Mouse (Mus musculus) stomach, embryonic 14.5 days (tissue): ENCODE results near the gene Rufy2. TPM values are rescaled to one million over a fixed set of nuclear protein-coding genes. Genes with fewer than 3 reads are reported as not detected.
A peak's percentile ranks its signal among the peaks of the same experiment; 100 is the strongest.

Experiments used
- ATAC-seq: fragments of 200-750 bp; cut with Nextera tagmentation; 2 replicates; pipeline ENCODE4 v1.8.0; 2017; ENCODE audit warnings: low read depth, moderate TSS enrichment; ENCODE audit not compliant: insufficient number of reproducible peaks, insufficient read depth, low FRiP score
- H3K27ac ChIP-seq: fragments of 300-500 bp; sonication (generic); 2 replicates; pipeline ENCODE4 v1.5.1; 2014; ENCODE audit warnings: mild to moderate bottlenecking, low read length, moderate library complexity, mixed read lengths
- H3K27me3 ChIP-seq: fragments of 300-500 bp; sonication (generic); 2 replicates; pipeline ENCODE4 v1.6.1; 2014; ENCODE audit warnings: low read length, control low read depth, mixed read lengths; ENCODE audit not compliant: control insufficient read depth, insufficient read depth
- H3K36me3 ChIP-seq: fragments of 300-500 bp; sonication (generic); 2 replicates; pipeline ENCODE4 v1.6.1; 2014; ENCODE audit warnings: mild to moderate bottlenecking, control low read depth, low read length, moderate library complexity, mixed read lengths; ENCODE audit not compliant: control insufficient read depth, insufficient read depth
- H3K4me1 ChIP-seq: fragments of 300-500 bp; sonication (generic); 2 replicates; pipeline ENCODE4 v1.6.1; 2014; ENCODE audit warnings: low read length, control low read depth, mixed read lengths; ENCODE audit not compliant: control insufficient read depth, insufficient read depth
- H3K4me2 ChIP-seq: fragments of 300-500 bp; sonication (generic); replicated peaks from 2 replicates; pipeline ENCODE4 v1.6.1; 2014; ENCODE audit warnings: low read depth, low read length, control low read depth
- H3K4me3 ChIP-seq: fragments of 300-500 bp; sonication (generic); 2 replicates; pipeline ENCODE4 v1.5.1; 2014; ENCODE audit warnings: low read depth, low read length, control low read depth
- H3K9ac ChIP-seq: fragments of 300-500 bp; sonication (generic); replicated peaks from 2 replicates; pipeline ENCODE4 v1.6.1; 2014; ENCODE audit warnings: low read depth, mild to moderate bottlenecking, control low read depth, low read length, moderate library complexity, mixed read lengths
- H3K9me3 ChIP-seq: fragments of 300-500 bp; sonication (generic); 2 replicates; pipeline ENCODE4 v1.6.1; 2016; ENCODE audit warnings: low read depth, low read length, control low read depth; ENCODE audit not compliant: control insufficient read depth
- WGBS: fragments of 180-500 bp; shearing (Covaris S2); extraction: QIAGEN DNeasy Blood & Tissue Kit; methylation state at CpG from one replicate; pipeline ENCODE4 v1.1.7; 2014; 5-methylcytosine and 5-hydroxymethylcytosine counted together
- polyA plus RNA-seq: library from polyadenylated mRNA; unstranded; fragments of >200 nt; fragmentation: Nextera tagmentation; extraction: Ambion mirVana; gene quantifications from 2 replicates; pipeline ENCODE4 v1.2.1, GENCODE M21; 2014

Rufy2 gene
- polyA plus RNA-seq, 1 experiment from 2014 or later, result 32.4 TPM

DNA sequence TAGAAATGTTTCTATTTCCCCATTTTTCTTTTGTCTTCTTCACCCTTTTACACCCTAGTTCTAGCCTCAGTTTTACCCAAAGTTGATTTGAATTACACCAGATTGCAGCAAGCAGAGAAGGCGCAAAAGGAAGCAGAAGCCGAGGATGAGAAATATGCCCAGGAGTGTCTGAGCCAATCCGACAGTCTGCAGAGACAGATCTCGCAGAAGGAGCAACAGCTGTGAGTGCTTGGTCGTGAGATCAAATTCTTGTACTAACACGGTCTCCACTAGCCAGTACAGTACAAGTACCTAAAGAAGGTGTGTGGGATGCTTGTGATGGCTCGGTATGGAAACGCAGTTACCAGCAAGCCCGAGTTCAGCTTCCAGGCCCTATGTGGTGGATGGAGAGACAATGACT, 24.5 kb downstream of the Rufy2 start:
- no peak for ATAC-seq
- H3K9ac ChIP-seq, result no peak overlapping the region
- no peak overlapping the region for H3K27ac ChIP-seq
- no peak overlapping the region for H3K4me2 ChIP-seq
- WGBS, result 88% methylated on average over 9 of the region's 9 CpGs
- no peaks in the 10 kb centered on the region for H3K27me3 ChIP-seq
- peaks cover 55% of the 10 kb centered on the region for H3K36me3 ChIP-seq
- no peaks in the 10 kb centered on the region for H3K4me1 ChIP-seq
- no peak overlapping the region for H3K4me3 ChIP-seq
- H3K9me3 ChIP-seq, result no peaks in the 10 kb centered on the region

DNA sequence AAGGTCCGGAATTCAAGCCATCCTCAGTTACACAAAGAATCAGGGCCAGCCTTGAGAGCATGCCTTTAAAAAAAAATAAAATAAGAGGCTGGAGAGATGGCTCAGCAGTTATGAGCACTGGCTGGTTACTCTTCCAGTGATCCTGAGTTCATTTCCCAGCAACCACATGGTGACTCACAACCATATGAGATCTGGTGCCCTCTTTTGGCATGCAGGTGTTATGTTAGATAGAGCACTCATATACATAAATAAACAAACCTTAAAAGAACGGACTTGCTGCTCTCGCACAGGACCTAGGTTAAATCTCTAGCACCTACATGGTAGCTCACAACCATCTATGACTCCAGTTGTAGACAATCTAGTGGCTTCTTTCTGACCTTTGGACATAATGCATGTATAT, 28.2 kb downstream of the Rufy2 start:
- ATAC-seq, result no peak
- Histone ChIP-seq H3K4me3 (no peak overlapping the region), H3K4me1 (no peaks in the 10 kb centered on the region), H3K4me2 (no peak overlapping the region), H3K27ac (no peak overlapping the region), H3K9ac (no peak overlapping the region), H3K9me3 (no peaks in the 10 kb centered on the region), H3K36me3 (peaks cover 69% of the 10 kb centered on the region), H3K27me3 (no peaks in the 10 kb centered on the region)
- WGBS, result 41% methylated on average over 3 of the region's 3 CpGs

DNA sequence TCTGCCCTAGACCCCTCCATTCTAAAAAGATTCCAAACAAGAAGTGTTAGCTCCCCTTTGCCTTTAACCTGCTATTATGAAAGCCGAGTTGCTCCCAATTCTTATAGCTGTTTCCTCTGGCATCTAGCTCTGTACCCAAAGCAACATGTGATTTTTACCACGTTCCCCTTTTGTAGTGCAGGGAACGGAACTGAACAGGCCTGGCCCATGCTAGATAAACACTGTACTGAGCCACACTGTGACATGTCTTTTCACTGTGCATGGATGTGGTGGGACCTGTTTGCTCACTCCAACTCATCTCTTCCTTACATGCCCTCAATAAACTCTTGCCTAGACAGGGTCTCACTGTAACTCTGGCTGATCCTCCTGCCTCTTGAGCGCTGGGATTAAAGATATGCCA, 30.2 kb downstream of the Rufy2 start:
- no peaks in the 10 kb centered on the region for H3K9me3 ChIP-seq
- no peak overlapping the region for H3K4me2 ChIP-seq
- WGBS, result 70% methylated on average over 4 of the region's 4 CpGs
- no peak overlapping the region for H3K9ac ChIP-seq
- no peaks in the 10 kb centered on the region for H3K4me1 ChIP-seq
- H3K27ac ChIP-seq, result no peak overlapping the region
- peaks cover 77% of the 10 kb centered on the region for H3K36me3 ChIP-seq
- ATAC-seq, result no peak
- no peak overlapping the region for H3K4me3 ChIP-seq
- H3K27me3 ChIP-seq, result no peaks in the 10 kb centered on the region

DNA sequence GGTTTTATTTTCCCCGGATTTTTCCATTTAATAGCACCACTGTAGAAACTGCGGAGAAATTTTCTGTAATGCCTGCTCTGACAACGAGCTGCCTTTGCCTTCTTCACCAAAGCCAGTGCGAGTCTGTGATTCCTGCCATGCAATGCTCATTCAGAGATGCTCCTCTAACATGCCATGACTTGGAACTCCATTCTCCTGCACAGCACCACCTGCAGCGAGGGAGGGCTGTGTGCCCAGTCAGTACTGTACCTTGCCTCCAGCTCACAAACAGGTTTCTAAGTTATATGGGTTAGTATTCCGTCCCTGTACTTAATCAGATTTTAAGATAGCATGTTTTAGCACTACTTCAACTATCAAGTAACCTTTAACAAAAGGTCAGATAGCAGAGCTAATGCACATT, 31.5 kb downstream of the Rufy2 start:
- Histone ChIP-seq H3K36me3 (peaks cover 85% of the 10 kb centered on the region), H3K4me1 (no peaks in the 10 kb centered on the region), H3K27me3 (no peaks in the 10 kb centered on the region), H3K27ac (no peak overlapping the region), H3K9ac (no peak overlapping the region), H3K9me3 (no peaks in the 10 kb centered on the region), H3K4me2 (no peak overlapping the region), H3K4me3 (no peak overlapping the region)
- 91% methylated on average over 6 of the region's 6 CpGs for WGBS
- ATAC-seq, result no peak

DNA sequence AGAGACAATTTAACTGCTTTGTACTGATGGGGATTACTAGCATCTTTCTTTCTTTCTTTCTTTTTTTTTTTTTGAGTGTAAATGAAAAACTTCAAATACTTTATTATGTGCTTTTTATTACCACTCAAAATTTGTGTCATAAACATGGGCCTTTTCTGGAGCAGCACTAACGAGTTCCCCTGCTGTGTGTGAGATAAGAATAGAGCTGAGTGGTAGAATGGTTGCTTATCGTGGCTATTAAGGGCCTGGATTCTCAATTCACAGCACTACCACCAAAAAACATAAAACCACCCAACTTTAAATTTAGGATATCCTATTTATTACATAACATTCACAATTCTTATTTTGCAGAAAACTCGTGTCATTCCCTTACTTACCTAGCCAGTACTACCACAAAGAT, 33.5 kb downstream of the Rufy2 start:
- Histone ChIP-seq H3K4me3 (no peak overlapping the region), H3K4me1 (no peaks in the 10 kb centered on the region), H3K9ac (no peak overlapping the region), H3K36me3 (peaks cover 80% of the 10 kb centered on the region), H3K9me3 (no peaks in the 10 kb centered on the region), H3K27ac (no peak overlapping the region), H3K27me3 (no peaks in the 10 kb centered on the region), H3K4me2 (no peak overlapping the region)
- no peak for ATAC-seq
- WGBS, result 79% methylated on average over 3 of the region's 3 CpGs

DNA sequence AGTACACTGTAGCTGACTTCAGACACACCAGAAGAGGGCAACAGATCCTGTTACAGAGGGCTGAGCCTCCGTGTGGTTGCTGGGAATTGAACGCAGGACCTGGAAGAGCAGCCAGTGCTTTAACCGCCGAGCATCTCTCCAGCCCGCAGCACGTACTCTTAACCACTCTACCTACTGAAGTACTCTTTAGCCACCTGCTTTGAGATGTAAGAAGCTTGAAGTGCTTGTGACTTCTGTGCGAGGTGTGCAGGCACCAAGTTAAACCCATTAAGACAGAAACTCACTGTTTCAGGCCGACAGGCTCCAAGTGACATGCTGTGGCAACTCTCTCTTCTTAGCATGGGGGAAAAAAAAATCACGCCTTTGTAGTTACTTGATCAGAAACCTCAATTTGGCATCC, 34.1 kb downstream of the Rufy2 start:
- no peaks in the 10 kb centered on the region for H3K27me3 ChIP-seq
- H3K27ac ChIP-seq, result no peak overlapping the region
- WGBS, result 89% methylated on average over 9 of the region's 9 CpGs
- no peaks in the 10 kb centered on the region for H3K9me3 ChIP-seq
- no peak overlapping the region for H3K4me2 ChIP-seq
- H3K9ac ChIP-seq, result no peak overlapping the region
- H3K4me3 ChIP-seq, result no peak overlapping the region
- peaks cover 75% of the 10 kb centered on the region for H3K36me3 ChIP-seq
- H3K4me1 ChIP-seq, result no peaks in the 10 kb centered on the region
- no peak for ATAC-seq

DNA sequence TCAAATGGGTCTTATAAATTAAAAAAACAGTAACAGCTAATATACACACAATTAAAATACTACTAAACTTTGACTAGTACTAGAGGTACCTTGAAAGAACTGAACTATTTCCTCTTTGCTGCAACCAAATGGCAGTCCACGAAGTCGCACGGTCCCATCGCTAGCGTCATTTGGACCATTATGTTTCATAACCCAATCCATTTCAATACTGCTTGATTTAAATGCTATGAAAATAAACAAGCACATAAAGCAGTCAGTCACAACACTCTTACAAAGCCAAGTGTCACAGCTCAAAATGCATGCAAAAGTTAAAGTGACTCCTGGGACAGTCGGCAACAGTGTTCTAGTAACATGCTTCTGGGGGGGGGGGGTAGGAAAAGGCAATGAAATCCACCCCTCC, 39.3 kb downstream of the Rufy2 start:
- no peak overlapping the region for H3K4me3 ChIP-seq
- H3K4me1 ChIP-seq, result peaks cover 13% of the 10 kb centered on the region
- no peaks in the 10 kb centered on the region for H3K27me3 ChIP-seq
- H3K36me3 ChIP-seq, result peaks cover 36% of the 10 kb centered on the region
- 91% methylated on average over 6 of the region's 6 CpGs for WGBS
- H3K9ac ChIP-seq, result no peak overlapping the region
- ATAC-seq, result no peak
- H3K9me3 ChIP-seq, result no peaks in the 10 kb centered on the region
- no peak overlapping the region for H3K27ac ChIP-seq
- no peak overlapping the region for H3K4me2 ChIP-seq

DNA sequence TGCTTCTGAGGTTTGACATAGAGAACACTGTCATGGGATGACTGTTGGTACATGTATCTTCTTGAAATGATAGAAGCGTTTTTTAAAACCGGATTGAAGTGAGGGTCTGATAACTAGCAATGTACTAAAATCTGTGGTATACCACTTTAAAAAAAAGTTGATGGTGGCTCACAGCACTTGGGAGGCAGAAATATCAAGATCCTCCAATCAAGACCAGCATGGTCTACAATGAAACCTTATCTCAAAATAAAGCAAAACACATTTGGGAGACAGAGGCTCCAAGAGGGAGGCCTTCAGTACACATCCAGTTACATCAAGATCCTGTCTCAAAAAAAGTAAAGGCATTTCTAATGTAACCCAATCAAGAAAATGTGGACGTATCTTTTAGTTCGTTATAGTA, 41.7 kb downstream of the Rufy2 start:
- no peak for ATAC-seq
- peak overlapping the region; percentile 86 for H3K4me3 ChIP-seq
- 35% methylated on average over 4 of the region's 4 CpGs for whole genome bisulfite sequencing

DNA sequence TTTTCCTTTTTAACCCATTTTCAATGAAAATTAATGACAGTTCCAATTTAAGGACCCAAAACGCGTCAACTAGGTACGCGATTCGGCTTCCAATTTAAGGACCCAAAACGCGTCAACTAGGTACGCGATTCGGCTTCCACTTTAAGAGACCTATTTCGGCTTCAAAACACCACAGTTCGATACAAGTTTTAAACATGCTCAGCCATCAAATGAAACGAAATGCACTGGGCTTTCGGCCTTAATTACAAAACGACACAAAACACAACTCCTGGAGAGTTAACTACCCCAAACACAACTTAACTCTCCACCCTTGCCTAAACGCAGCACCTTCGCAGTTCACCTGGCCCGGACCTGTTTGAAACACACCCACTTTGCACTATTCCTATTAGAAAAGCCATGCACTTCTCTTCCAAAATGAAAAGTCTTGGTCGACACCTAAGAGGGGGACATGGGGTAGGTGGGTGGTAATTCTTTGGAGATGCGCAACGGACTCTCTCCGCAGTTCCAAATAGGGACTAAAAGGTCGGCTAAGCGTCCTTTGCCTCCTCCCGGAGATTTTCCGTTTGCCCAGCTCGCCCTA, 42.6 kb downstream of the Rufy2 start:
- no peak for ATAC-seq
- H3K27ac ChIP-seq, result peak overlapping the region; percentile 99
- WGBS, result under 1% methylated on average over 27 of the region's 27 CpGs
- H3K9me3 ChIP-seq, result no peaks in the 10 kb centered on the region
- peak overlapping the region; percentile 72 for H3K9ac ChIP-seq
- H3K4me1 ChIP-seq, result peaks cover 15% of the 10 kb centered on the region
- H3K4me3 ChIP-seq, result peak overlapping the region; percentile 86
- H3K4me2 ChIP-seq, result peak overlapping the region; percentile 60
- peaks cover 4% of the 10 kb centered on the region for H3K36me3 ChIP-seq
- H3K27me3 ChIP-seq, result no peaks in the 10 kb centered on the region

More for the DNA sequence above, 41.7 kb downstream of the Rufy2 start:
- Histone ChIP-seq H3K4me1 (peaks cover 15% of the 10 kb centered on the region), H3K9ac (peak overlapping the region; percentile 72; the same call in 1 of the 2 replicates), H3K27ac (no peak overlapping the region), H3K36me3 (peaks cover 12% of the 10 kb centered on the region), H3K27me3 (no peaks in the 10 kb centered on the region), H3K4me2 (peak overlapping the region; percentile 60), H3K9me3 (no peaks in the 10 kb centered on the region)
